Mouse (Mus musculus): ENCODE measurements at regions not wholly inside any gene's neighbourhood (a gene's known extent, or its start where the extent isn't known, plus 50 kb on each side); places are given as distances from the start of the nearest gene placed in this dataset.

DNA sequence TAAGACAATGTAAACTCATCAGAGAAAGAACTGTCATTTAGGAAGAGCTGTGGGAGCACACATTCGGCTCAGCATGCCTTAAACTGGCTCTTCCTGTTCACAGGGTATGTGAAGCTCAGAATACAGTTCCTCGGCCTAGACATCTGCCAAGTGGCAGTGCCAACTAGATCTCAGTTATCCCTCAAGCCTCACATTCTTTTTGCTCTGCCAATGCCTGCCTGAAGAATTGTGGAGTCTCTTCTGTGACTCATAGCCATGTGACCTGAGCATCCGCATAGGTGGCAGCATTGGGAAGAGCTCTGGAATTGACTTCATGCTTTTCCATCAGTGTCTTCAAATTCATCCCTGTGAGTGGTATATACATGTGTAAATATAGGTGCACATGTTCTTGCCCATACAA lies 59.7 kb downstream of the Prlhr start:
- Histone ChIP-seq H3K4me1 (ENCODE audit: control insufficient read depth, insufficient read depth, low read length) (no peaks in the 10 kb centered on the region), H3K4me3 (ENCODE audit: insufficient read depth, low read length) (no peak overlapping the region), H3K27ac (ENCODE audit: insufficient read depth, low read length) (no peak overlapping the region)
- no peak for TF ChIP-seq POLR2A (IDR thresholded peaks at IDR 0.05; ENCODE audit: extremely low read depth, insufficient read depth, low read length)
- no peak for TF ChIP-seq CTCF (IDR thresholded peaks at IDR 0.05; ENCODE audit: extremely low read depth, insufficient read depth, low read length)

DNA sequence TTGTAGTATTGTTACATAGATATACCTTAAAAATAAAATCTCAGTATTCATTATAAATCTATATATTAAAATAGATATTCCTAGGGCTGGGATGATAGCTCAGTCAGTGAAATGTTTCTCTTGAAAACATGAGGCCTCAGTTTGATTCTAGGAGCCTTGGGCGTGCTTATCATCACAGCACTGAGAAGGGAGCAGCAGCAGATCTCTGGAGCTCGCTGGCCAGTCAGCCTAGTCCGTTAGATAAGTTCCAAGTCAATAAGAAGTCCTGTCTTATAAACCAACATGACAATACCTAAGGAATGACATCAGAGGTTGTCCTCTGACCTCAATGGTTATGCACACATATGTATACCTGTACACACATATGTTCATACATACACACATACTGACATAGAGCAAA lies 68.7 kb downstream of the Prlhr start:
- no peak overlapping the region for H3K4me3 ChIP-seq (ENCODE audit: insufficient read depth, low read length)
- no peak overlapping the region for H3K27ac ChIP-seq (ENCODE audit: insufficient read depth, low read length)
- TF ChIP-seq CTCF (IDR thresholded peaks at IDR 0.05; ENCODE audit: extremely low read depth, insufficient read depth, low read length), result no peak
- TF ChIP-seq POLR2A (IDR thresholded peaks at IDR 0.05; ENCODE audit: extremely low read depth, insufficient read depth, low read length), result no peak
- no peaks in the 10 kb centered on the region for H3K4me1 ChIP-seq (ENCODE audit: control insufficient read depth, insufficient read depth, low read length)

- no peaks in the 10 kb centered on the region for H3K4me1 ChIP-seq (ENCODE audit: control insufficient read depth, insufficient read depth, low read length)
- TF ChIP-seq POLR2A (IDR thresholded peaks at IDR 0.05; ENCODE audit: extremely low read depth, insufficient read depth, low read length), result no peak
- no peak for TF ChIP-seq CTCF (IDR thresholded peaks at IDR 0.05; ENCODE audit: extremely low read depth, insufficient read depth, low read length)
- H3K27ac ChIP-seq (ENCODE audit: insufficient read depth, low read length), result no peak overlapping the region
- H3K4me3 ChIP-seq (ENCODE audit: insufficient read depth, low read length), result no peak overlapping the region
Measured at GRCm38 (mm10) chr19:60397666-60398065, 70.4 kb downstream of the Prlhr start.

GRCm38 (mm10) chr19:60396604-60397003 lies 71.5 kb downstream of the Prlhr start:
- H3K27ac ChIP-seq (ENCODE audit: insufficient read depth, low read length), result no peak overlapping the region
- H3K4me1 ChIP-seq (ENCODE audit: control insufficient read depth, insufficient read depth, low read length), result no peaks in the 10 kb centered on the region
- no peak overlapping the region for H3K4me3 ChIP-seq (ENCODE audit: insufficient read depth, low read length)
- no peak for TF ChIP-seq POLR2A (IDR thresholded peaks at IDR 0.05; ENCODE audit: extremely low read depth, insufficient read depth, low read length)
- TF ChIP-seq CTCF (IDR thresholded peaks at IDR 0.05; ENCODE audit: extremely low read depth, insufficient read depth, low read length), result no peak

GRCm38 (mm10) chr19:60386563-60387241 lies 81.4 kb downstream of the Prlhr start:
- no peak overlapping the region for H3K4me3 ChIP-seq (ENCODE audit: insufficient read depth, low read length)
- no peak overlapping the region for H3K27ac ChIP-seq (ENCODE audit: insufficient read depth, low read length)
- no peaks in the 10 kb centered on the region for H3K4me1 ChIP-seq (ENCODE audit: control insufficient read depth, insufficient read depth, low read length)
- TF ChIP-seq POLR2A (IDR thresholded peaks at IDR 0.05; ENCODE audit: extremely low read depth, insufficient read depth, low read length) (no peak), CTCF (IDR thresholded peaks at IDR 0.05; ENCODE audit: extremely low read depth, insufficient read depth, low read length) (no peak)

GRCm38 (mm10) chr19:60384721-60385120 lies 83.4 kb downstream of the Prlhr start:
- Histone ChIP-seq H3K4me3 (ENCODE audit: insufficient read depth, low read length) (no peak overlapping the region), H3K27ac (ENCODE audit: insufficient read depth, low read length) (no peak overlapping the region), H3K4me1 (ENCODE audit: control insufficient read depth, insufficient read depth, low read length) (no peaks in the 10 kb centered on the region)
- TF ChIP-seq CTCF (IDR thresholded peaks at IDR 0.05; ENCODE audit: extremely low read depth, insufficient read depth, low read length) (no peak), POLR2A (IDR thresholded peaks at IDR 0.05; ENCODE audit: extremely low read depth, insufficient read depth, low read length) (no peak)

DNA sequence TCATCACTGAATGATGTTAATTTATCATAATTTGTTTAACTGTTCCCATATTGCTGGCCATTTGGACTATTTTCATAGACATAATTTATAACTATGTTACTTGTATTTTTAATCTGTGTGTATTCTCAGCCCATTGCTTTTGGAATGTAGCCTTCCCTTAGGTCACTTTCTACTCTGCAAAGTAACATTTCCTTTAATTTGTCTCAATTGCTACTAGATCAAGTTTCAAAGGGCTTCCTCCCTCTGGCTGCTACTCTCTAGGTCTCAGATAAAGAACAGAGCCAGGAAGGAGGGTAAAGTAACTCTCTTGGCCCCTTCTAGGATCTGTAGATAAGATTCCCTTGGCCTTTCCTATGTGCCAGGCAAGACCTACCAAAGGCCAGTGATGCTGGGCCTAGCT lies 85.4 kb downstream of the Prlhr start:
- H3K4me3 ChIP-seq (ENCODE audit: insufficient read depth, low read length), result no peak overlapping the region
- TF ChIP-seq POLR2A (IDR thresholded peaks at IDR 0.05; ENCODE audit: extremely low read depth, insufficient read depth, low read length) (no peak), CTCF (IDR thresholded peaks at IDR 0.05; ENCODE audit: extremely low read depth, insufficient read depth, low read length) (no peak)
- H3K4me1 ChIP-seq (ENCODE audit: control insufficient read depth, insufficient read depth, low read length), result no peaks in the 10 kb centered on the region
- H3K27ac ChIP-seq (ENCODE audit: insufficient read depth, low read length), result no peak overlapping the region

DNA sequence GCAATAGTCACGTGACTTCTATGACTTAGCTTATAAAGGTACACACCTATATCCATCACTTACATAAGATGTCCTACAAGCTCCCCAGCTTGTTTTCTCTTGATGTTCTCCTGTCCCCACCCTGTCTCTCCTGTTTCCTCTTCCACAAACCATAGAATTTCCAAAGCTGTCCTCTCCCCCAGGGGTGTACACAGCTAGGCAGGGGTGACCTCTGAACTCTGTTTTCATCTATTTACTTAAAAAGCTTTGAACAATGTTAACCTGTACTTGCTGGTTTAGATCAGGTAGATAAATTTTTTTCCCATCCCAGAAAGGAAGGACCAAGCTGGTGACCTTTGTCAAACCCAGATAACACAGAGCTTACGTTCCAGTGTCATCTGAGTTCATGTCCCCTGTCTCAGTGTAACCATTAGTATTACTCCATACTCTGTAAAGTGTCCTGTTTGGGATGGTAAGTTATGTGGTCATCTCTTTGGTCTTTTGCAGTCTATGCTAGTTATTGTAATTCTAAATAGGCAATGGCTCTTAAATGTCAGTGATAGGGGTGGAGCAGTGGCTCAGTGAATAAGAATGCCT lies 89.0 kb downstream of the Prlhr start:
- Histone ChIP-seq H3K4me1 (ENCODE audit: control insufficient read depth, insufficient read depth, low read length) (no peaks in the 10 kb centered on the region), H3K27ac (ENCODE audit: insufficient read depth, low read length) (no peak overlapping the region), H3K4me3 (ENCODE audit: insufficient read depth, low read length) (no peak overlapping the region)
- TF ChIP-seq POLR2A (IDR thresholded peaks at IDR 0.05; ENCODE audit: extremely low read depth, insufficient read depth, low read length), result no peak
- no peak for TF ChIP-seq CTCF (IDR thresholded peaks at IDR 0.05; ENCODE audit: extremely low read depth, insufficient read depth, low read length)

DNA sequence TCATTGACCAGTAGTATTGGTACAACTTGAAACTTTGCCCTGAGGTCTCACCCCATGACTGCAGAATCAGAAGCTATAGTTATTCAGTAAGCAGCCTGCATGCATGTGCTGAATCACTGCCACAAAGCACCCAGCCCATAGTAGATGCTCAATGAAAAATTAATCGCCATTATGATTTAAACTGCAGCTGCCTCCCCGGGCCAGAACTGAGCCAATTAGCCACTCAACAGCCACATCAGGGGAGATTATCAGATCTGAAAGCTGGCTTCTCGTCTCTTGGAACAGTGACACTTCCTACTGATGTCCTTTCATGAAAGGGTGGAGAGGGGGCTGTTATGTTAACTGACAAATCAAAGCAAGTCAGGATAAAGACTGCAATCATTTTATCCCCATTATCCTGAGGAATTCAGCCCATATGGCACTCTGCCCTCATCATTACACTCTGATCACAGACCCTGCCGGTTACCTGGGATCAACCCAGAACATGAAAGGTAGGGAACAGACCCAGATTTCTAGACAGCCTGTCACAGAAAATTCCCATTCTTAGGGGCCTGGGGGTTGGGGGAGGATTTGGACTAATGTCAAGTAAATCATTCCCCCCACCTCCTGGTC lies 104.0 kb downstream of the Prlhr start:
- H3K4me3 ChIP-seq (ENCODE audit: insufficient read depth, low read length), result no peak overlapping the region
- H3K4me1 ChIP-seq (ENCODE audit: control insufficient read depth, insufficient read depth, low read length), result no peaks in the 10 kb centered on the region
- TF ChIP-seq CTCF (IDR thresholded peaks at IDR 0.05; ENCODE audit: extremely low read depth, insufficient read depth, low read length) (no peak), POLR2A (IDR thresholded peaks at IDR 0.05; ENCODE audit: extremely low read depth, insufficient read depth, low read length) (no peak)
- H3K27ac ChIP-seq (ENCODE audit: insufficient read depth, low read length), result no peak overlapping the region

- Histone ChIP-seq H3K4me1 (ENCODE audit: control insufficient read depth, insufficient read depth, low read length) (no peaks in the 10 kb centered on the region), H3K4me3 (ENCODE audit: insufficient read depth, low read length) (no peak overlapping the region)
- no peak for TF ChIP-seq POLR2A (IDR thresholded peaks at IDR 0.05; ENCODE audit: extremely low read depth, insufficient read depth, low read length)
- no peak for TF ChIP-seq CTCF (IDR thresholded peaks at IDR 0.05; ENCODE audit: extremely low read depth, insufficient read depth, low read length)
Measured at GRCm38 (mm10) chr19:60344911-60345310, 118.4 kb upstream of the Fam204a start.

More at GRCm38 (mm10) chr19:60344911-60345310, 118.4 kb upstream of the Fam204a start:
- no peak overlapping the region for H3K27ac ChIP-seq (ENCODE audit: insufficient read depth, low read length)

All from cortical plate, adult 2 months (tissue).